Mouse (Mus musculus) midbrain, embryonic 10.5 days (tissue): ENCODE data around the gene Plpp4. TPM values are rescaled to one million over a fixed set of nuclear protein-coding genes. Genes with fewer than 3 reads are reported as not detected.

Experiments used
- DNase-seq: peaks from one replicate; pipeline ENCODE4 v3.0.0-alpha.2; 2017; ENCODE audit warnings: low spot score
- H3K27ac ChIP-seq: fragments of 300-500 bp; sonication (generic); replicated peaks from 2 replicates; pipeline ENCODE4 v1.5.1; 2016; ENCODE audit warnings: mild to moderate bottlenecking
- H3K27me3 ChIP-seq: fragments of 300-500 bp; sonication (generic); 2 replicates; pipeline ENCODE4 v1.6.1; 2016; ENCODE audit warnings: low read depth, mild to moderate bottlenecking; ENCODE audit not compliant: poor library complexity, severe bottlenecking
- H3K36me3 ChIP-seq: fragments of 300-500 bp; sonication (generic); 2 replicates; pipeline ENCODE4 v1.6.1; 2016; ENCODE audit warnings: mild to moderate bottlenecking, moderate library complexity
- H3K4me1 ChIP-seq: fragments of 300-500 bp; sonication (generic); 2 replicates; pipeline ENCODE4 v1.6.1; 2016
- H3K4me3 ChIP-seq: fragments of 300-500 bp; sonication (generic); 2 replicates; pipeline ENCODE4 v1.5.1; 2016; ENCODE audit warnings: mild to moderate bottlenecking, moderate library complexity
- H3K9me3 ChIP-seq: fragments of 300-500 bp; sonication (generic); replicated peaks from 2 replicates; pipeline ENCODE4 v1.6.1; 2016; ENCODE audit warnings: mild to moderate bottlenecking
- WGBS: fragments of 180-500 bp; shearing (Covaris S2); methylation state at CpG from one replicate; pipeline ENCODE4 v1.1.7; 2016; 5-methylcytosine and 5-hydroxymethylcytosine counted together
- polyA plus RNA-seq: library from polyadenylated mRNA; unstranded; fragments of >200 nt; fragmentation: Nextera tagmentation; extraction: Ambion mirVana; gene quantifications from 2 replicates; pipeline ENCODE4 v1.2.1, GENCODE M21; 2016

Plpp4 gene
- polyA plus RNA-seq, 1 experiment from 2014 or later: 2.7 TPM

DNA sequence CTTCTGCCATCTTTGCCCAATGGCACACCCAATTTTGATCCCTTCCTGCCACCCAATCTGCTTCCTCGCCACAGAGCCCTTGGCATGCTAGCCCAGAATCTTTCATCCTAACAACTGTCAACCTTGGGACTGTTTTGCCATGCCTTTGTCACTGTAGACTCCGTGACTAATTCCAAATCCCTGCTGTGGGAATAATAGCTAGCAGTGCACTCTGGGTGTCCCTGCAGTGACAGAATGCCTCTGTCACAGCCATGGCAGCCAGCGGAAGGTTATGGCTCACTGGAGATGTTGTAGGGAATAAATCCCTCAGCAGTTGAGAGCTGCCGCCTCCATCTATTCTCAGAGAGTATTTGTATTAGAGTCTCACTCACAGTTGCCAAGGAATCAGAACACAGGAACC lies 158.3 kb downstream of the Plpp4 start:
- WGBS: 26% methylated on average over 4 of the region's 4 CpGs
- DNase-seq: peak; percentile 51
- H3K27ac ChIP-seq: peak overlapping the region; percentile 29

DNA sequence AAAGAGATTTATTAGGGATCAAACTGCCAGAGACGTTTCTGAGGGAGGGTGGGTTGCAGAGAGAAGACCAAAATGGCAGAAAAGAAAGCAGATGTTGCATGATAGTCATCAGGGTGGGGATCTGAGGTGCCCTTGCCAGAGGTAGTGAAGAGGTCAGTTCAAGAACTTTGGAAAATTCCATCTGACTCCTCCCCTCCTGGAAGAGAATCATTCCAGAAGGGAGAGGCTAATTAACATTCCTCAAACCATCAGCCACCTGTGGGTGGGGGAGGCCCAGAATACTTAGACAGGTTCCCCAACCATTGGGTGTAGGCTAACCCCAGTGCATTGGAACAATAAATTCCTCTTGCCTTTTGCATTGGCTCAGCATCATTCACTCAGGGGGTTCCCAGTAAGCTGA lies 164.3 kb downstream of the Plpp4 start:
- DNase-seq: no peak
- H3K9me3 ChIP-seq: no peaks in the 10 kb centered on the region
- WGBS: 59% methylated on average over 1 of the region's 1 CpGs
- no peaks in the 10 kb centered on the region for H3K4me1 ChIP-seq
- no peaks in the 10 kb centered on the region for H3K36me3 ChIP-seq
- no peak overlapping the region for H3K27ac ChIP-seq
- no peaks in the 10 kb centered on the region for H3K27me3 ChIP-seq
- no peak overlapping the region for H3K4me3 ChIP-seq

More for the DNA sequence above, 158.3 kb downstream of the Plpp4 start:
- H3K4me1 ChIP-seq: peaks cover 40% of the 10 kb centered on the region
- H3K27me3 ChIP-seq: no peaks in the 10 kb centered on the region
- 0 out of 2 replicates have a peak, but pooled peaks cover 5% of the 10 kb centered on the region for H3K9me3 ChIP-seq
- H3K36me3 ChIP-seq: no peaks in the 10 kb centered on the region
- H3K4me3 ChIP-seq: no peak overlapping the region

DNA sequence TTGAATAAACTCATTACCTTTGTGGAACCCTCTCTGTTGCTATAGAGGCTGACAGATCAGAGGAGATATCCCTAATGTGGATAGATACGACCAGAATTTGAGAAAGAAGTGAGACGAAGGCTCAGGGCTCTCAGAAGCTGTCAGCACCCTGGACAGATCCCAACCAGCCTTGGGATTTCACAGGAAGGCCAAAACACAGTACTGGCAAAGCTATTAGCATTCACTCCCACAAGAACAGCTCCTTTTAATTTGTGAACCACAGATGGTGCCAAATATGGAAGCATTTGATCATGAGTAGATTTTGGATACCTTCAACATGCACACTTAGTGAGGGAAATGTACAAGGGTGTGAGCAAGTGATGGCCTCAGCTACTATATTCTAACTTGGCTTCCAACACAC lies 168.7 kb downstream of the Plpp4 start:
- DNase-seq: no peak
- no peaks in the 10 kb centered on the region for H3K27me3 ChIP-seq
- WGBS: 41% methylated on average over 2 of the region's 2 CpGs
- no peaks in the 10 kb centered on the region for H3K36me3 ChIP-seq
- H3K27ac ChIP-seq: no peak overlapping the region
- H3K4me1 ChIP-seq: peaks cover 7% of the 10 kb centered on the region; the same call in 1 of the 2 replicates
- no peak overlapping the region for H3K4me3 ChIP-seq
- H3K9me3 ChIP-seq: no peaks in the 10 kb centered on the region

DNA sequence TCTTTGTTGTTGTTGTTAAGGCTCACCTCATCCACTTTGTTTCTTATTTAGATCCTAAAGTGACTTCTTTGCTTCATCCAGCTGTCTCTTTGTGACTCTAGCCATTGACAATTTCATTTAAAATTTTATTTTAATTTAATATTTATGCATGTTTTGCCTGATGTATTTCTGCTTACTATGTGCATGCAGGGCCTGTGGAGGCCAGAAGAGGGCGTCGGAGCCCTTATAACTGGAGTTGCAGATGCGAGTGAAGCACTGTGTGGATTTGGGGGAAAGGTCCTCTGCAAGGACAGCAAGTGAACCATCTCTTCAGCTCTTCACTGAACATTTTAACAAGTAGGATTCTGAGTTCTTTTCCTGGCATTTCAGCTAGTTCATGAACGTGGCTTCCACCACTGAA lies 172.0 kb downstream of the Plpp4 start:
- Histone ChIP-seq H3K27ac (no peak overlapping the region), H3K4me3 (no peak overlapping the region), H3K4me1 (peaks cover 7% of the 10 kb centered on the region; the same call in 1 of the 2 replicates), H3K36me3 (no peaks in the 10 kb centered on the region), H3K27me3 (no peaks in the 10 kb centered on the region), H3K9me3 (no peaks in the 10 kb centered on the region)
- WGBS: 50% methylated on average over 4 of the region's 4 CpGs
- DNase-seq: no peak

DNA sequence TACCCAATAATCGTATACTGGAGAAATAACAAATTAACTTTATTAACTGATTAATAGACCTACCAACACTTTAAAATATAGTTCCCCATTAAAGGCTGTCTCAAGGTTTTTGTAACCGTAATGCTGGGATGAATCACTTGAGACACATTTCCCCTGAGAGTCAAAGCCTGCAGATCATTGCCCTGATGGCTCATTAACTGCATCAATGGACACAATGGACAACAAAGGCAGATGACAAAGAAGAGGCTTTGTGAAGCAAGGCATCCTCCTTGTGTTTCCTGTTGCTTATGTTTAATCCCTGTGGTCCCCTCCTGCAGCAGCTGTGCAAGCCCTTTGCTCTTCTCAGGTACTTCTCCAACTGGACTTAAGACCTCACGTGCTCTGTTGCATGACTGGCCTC lies 173.1 kb downstream of the Plpp4 start:
- Histone ChIP-seq H3K36me3 (no peaks in the 10 kb centered on the region), H3K4me3 (no peak overlapping the region), H3K27me3 (no peaks in the 10 kb centered on the region), H3K27ac (no peak overlapping the region), H3K9me3 (no peaks in the 10 kb centered on the region), H3K4me1 (peaks cover 7% of the 10 kb centered on the region; the same call in 1 of the 2 replicates)
- 44% methylated on average over 3 of the region's 3 CpGs for WGBS
- no peak for DNase-seq
